Mouse (Mus musculus) heart, adult 8-10 months (tissue): ENCODE data around the gene Tmem38a. TPM values are rescaled to one million over a fixed set of nuclear protein-coding genes. Genes with fewer than 3 reads are reported as not detected.

Experiments
- DNase-seq: peaks from one replicate; pipeline ENCODE4 v3.0.0; 2022; ENCODE audit warnings: low spot score
- total RNA-seq, 4 experiments: library from RNA; stranded (reverse); gene quantifications; 2 replicates each; pipeline ENCODE4 v1.2.4; 2022

Gene Tmem38a
- total RNA-seq, result 100 to 1,000 TPM; 501 to 520 (median 513) TPM

GRCm38 (mm10) chr8:72571611-72572473 is at the start of gene Tmem38a:
Tmem38a (plus strand) TSS chr8:72572055.
- peak; percentile 72 for DNase-seq

GRCm38 (mm10) chr8:72532103-72532502 is 39.8 kb upstream of the Tmem38a start:
- no peak for DNase-seq

GRCm38 (mm10) chr8:72534888-72535287 is 37.0 kb upstream of the Tmem38a start:
- no peak for DNase-seq

- DNase-seq, result no peak
Measured at GRCm38 (mm10) chr8:72539234-72539633, 32.6 kb upstream of the Tmem38a start.

- peak; percentile 5 for DNase-seq
Measured at GRCm38 (mm10) chr8:72547122-72547801, 24.6 kb upstream of the Tmem38a start.

- DNase-seq, result peak; percentile 99
Measured at GRCm38 (mm10) chr8:72547802-72548643, 23.8 kb upstream of the Tmem38a start, which contains the start of gene Med26. Med26 (minus strand) TSS chr8:72548270.

GRCm38 (mm10) chr8:72548644-72549313 is 23.1 kb upstream of the Tmem38a start:
- peak; percentile 9 for DNase-seq

GRCm38 (mm10) chr8:72549314-72549892 is 22.5 kb upstream of the Tmem38a start:
- peak; percentile 31 for DNase-seq

- DNase-seq, result no peak
Measured at GRCm38 (mm10) chr8:72555770-72556169, 16.1 kb upstream of the Tmem38a start.

- peak; percentile 46 for DNase-seq
Measured at GRCm38 (mm10) chr8:72561111-72561689, 10.7 kb upstream of the Tmem38a start.

- no peak for DNase-seq
Measured at GRCm38 (mm10) chr8:72565970-72566369, 5.9 kb upstream of the Tmem38a start.

- peak; percentile 99 for DNase-seq
Measured at GRCm38 (mm10) chr8:72570633-72571610, 933 bp upstream of the Tmem38a start, which contains the start of gene Smim7. Smim7 (minus strand) TSS chr8:72571088.

GRCm38 (mm10) chr8:72572507-72572906 is 652 bp downstream of the Tmem38a start:
- DNase-seq, result peak; percentile 36

- DNase-seq, result no peak
Measured at GRCm38 (mm10) chr8:72573450-72573849, 1.6 kb downstream of the Tmem38a start.

GRCm38 (mm10) chr8:72575915-72576314 is 4.1 kb downstream of the Tmem38a start:
- DNase-seq, result no peak

GRCm38 (mm10) chr8:72577266-72577665 is 5.4 kb downstream of the Tmem38a start:
- DNase-seq, result no peak

GRCm38 (mm10) chr8:72577941-72578340 is 6.1 kb downstream of the Tmem38a start:
- DNase-seq, result peak; percentile 27

GRCm38 (mm10) chr8:72579374-72579773 is 7.5 kb downstream of the Tmem38a start:
- no peak for DNase-seq
